Mouse (Mus musculus) hindbrain, embryonic 14.5 days (tissue): ENCODE results near the gene Ugt2a1. TPM values are rescaled to one million over a fixed set of nuclear protein-coding genes. Genes with fewer than 3 reads are reported as not detected.
"Not testable (repeated sequence)": the region's sequence is repeated elsewhere in the genome, so short reads cannot be mapped to it uniquely, and the experiment has no call there.

Experiments used
- ATAC-seq: fragments of 200-750 bp; cut with Nextera tagmentation; 2 replicates; pipeline ENCODE4 v1.8.0; 2017; ENCODE audit warnings: moderate number of reproducible peaks, mild to moderate bottlenecking, moderate TSS enrichment, moderate library complexity; ENCODE audit not compliant: low FRiP score
- DNase-seq: peaks from one replicate; pipeline ENCODE4 v3.0.0-alpha.2; 2015; ENCODE audit warnings: low spot score
- H3K27ac ChIP-seq: fragments of 300-500 bp; sonication (generic); 2 replicates; pipeline ENCODE4 v1.5.1; 2014; ENCODE audit warnings: mild to moderate bottlenecking, moderate library complexity
- H3K27me3 ChIP-seq: fragments of 300-500 bp; sonication (generic); 2 replicates; pipeline ENCODE4 v1.6.1; 2014; ENCODE audit warnings: mild to moderate bottlenecking, low read length, mixed read lengths; ENCODE audit not compliant: control insufficient read depth, insufficient read depth
- H3K36me3 ChIP-seq: fragments of 300-500 bp; sonication (generic); replicated peaks from 2 replicates; pipeline ENCODE4 v1.6.1; 2014; ENCODE audit not compliant: control insufficient read depth, insufficient read depth
- H3K4me1 ChIP-seq: fragments of 300-500 bp; sonication (generic); replicated peaks from 2 replicates; pipeline ENCODE4 v1.6.1; 2014; ENCODE audit warnings: antibody characterized with exemption, low read length, mixed read lengths; ENCODE audit not compliant: control insufficient read depth, insufficient read depth
- H3K4me2 ChIP-seq: fragments of 300-500 bp; sonication (generic); replicated peaks from 2 replicates; pipeline ENCODE4 v1.6.1; 2014; ENCODE audit warnings: mild to moderate bottlenecking, moderate library complexity
- H3K4me3 ChIP-seq: fragments of 300-500 bp; sonication (generic); replicated peaks from 2 replicates; pipeline ENCODE4 v1.5.1; 2014; ENCODE audit warnings: mild to moderate bottlenecking, low read length
- H3K9ac ChIP-seq: fragments of 300-500 bp; sonication (generic); 2 replicates; pipeline ENCODE4 v1.6.1; 2014
- H3K9me3 ChIP-seq: fragments of 300-500 bp; sonication (generic); 2 replicates; pipeline ENCODE4 v1.6.1; 2016; ENCODE audit warnings: low read length; ENCODE audit not compliant: control insufficient read depth
- WGBS: fragments of 180-500 bp; shearing (Covaris S2); extraction: QIAGEN DNeasy Blood & Tissue Kit; methylation state at CpG from one replicate; pipeline ENCODE4 v1.1.7; 2014; 5-methylcytosine and 5-hydroxymethylcytosine counted together
- polyA plus RNA-seq: library from polyadenylated mRNA; unstranded; fragments of >200 nt; fragmentation: Nextera tagmentation; extraction: Ambion mirVana; gene quantifications from 2 replicates; pipeline ENCODE4 v1.2.1, GENCODE M21; 2014

Ugt2a1 gene
- not detected in 2 replicates for polyA plus RNA-seq

DNA sequence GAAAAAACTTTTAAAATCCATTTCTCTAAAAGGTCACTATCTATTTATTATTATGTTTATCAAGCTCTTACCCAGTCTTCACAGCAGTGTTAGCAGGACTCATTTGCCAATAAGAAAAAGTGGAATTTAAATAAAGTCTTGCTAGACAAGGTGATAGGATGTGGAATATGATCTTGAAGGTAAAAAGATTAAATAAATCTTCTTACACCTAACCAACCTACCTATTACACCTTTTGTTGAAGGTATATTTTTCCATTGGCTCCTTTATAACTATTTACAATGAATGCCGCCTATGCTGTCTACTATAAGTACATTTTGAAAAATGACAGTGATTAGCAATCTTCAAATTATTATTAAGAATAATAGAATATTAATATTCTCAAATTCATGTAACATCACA is at the start of gene Ugt2a1:
Gene Ugt2a1, minus strand, starts transcription at position 101 of the 400 bp plus-strand sequence.
- Histone ChIP-seq H3K4me2 (no peak within 1 kb of the TSS), H3K9ac (no peak within 1 kb of the TSS), H3K9me3 (no peaks in the 10 kb centered on the region), H3K36me3 (no peaks in the 10 kb centered on the region), H3K4me3 (no peak within 1 kb of the TSS), H3K4me1 (no peaks in the 10 kb centered on the region), H3K27me3 (no peaks in the 10 kb centered on the region), H3K27ac (no peak within 1 kb of the TSS)
- 98% methylated on average over 1 of the region's 1 CpGs for WGBS
- no peak for ATAC-seq
- no peak for DNase-seq

DNA sequence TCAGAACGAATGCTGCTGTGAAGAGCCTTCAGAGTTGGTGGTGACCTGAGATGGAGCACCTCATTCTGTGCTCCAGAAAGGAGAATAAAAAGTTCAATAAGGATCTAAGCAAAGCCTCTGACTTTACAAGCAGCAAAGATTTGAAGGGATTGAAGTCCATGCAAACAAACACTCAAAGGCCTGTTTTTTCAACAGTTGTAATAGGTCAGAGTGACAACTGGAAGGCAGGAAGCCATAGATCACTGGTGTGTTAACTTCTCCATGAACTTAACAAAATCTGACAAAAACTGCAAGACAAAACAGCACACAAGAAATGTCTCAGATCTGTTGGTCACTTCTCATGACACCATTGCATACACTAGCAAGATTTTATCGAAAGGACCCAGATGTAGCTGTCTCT is 47.4 kb upstream of the Ugt2a1 start, which contains the start of gene Sult1b1:
Gene Sult1b1, minus strand, starts transcription at position 85 of the 400 bp plus-strand sequence.
- ATAC-seq (no peak), DNase-seq (no peak)
- no peaks in the 10 kb centered on the region for H3K4me1 ChIP-seq
- no peak within 1 kb of the TSS for H3K4me3 ChIP-seq
- H3K36me3 ChIP-seq: no peaks in the 10 kb centered on the region
- H3K9ac ChIP-seq: no peak within 1 kb of the TSS
- H3K27me3 ChIP-seq: no peaks in the 10 kb centered on the region
- H3K4me2 ChIP-seq: no peak within 1 kb of the TSS
- 87% methylated on average over 2 of the region's 2 CpGs for WGBS
- H3K27ac ChIP-seq: no peak within 1 kb of the TSS
- H3K9me3 ChIP-seq: no peaks in the 10 kb centered on the region

DNA sequence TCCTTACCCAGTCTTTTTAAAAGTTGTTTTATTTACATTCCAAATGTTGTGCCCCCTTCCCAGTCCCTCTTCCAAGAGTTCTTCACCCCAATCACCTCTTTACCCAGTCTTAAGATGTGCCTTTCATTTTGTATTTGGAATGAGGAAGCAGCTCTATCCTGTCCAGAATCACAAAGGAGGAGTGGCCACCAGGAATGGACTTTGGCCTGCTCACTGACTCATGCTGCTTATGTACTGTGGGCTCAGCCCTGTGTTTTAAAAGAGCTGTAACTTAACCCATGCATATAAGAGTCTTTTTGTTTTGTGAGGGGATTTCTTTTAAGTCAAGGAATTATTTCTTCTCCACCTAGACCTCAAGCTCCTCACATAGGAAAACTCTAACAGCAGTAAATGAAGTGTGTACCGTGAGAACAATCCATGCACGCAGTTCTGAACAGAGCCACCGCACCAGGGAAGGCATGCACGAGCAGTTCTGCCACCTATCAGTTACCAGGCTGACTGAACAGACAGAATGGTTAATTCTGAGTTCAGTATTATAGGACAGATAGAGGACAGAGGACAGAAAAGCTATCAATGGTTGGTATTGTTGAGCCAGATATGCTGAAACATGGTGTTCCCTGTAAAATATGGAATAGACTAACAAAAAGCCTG is 45.4 kb upstream of the Ugt2a1 start:
- ATAC-seq (no peak), DNase-seq (no peak)
- Histone ChIP-seq H3K27ac (no peak overlapping the region), H3K36me3 (no peaks in the 10 kb centered on the region), H3K9ac (no peak overlapping the region), H3K9me3 (no peaks in the 10 kb centered on the region), H3K4me2 (no peak overlapping the region), H3K4me1 (no peaks in the 10 kb centered on the region), H3K4me3 (no peak overlapping the region), H3K27me3 (no peaks in the 10 kb centered on the region)
- 62% methylated on average over 4 of the region's 4 CpGs for WGBS

DNA sequence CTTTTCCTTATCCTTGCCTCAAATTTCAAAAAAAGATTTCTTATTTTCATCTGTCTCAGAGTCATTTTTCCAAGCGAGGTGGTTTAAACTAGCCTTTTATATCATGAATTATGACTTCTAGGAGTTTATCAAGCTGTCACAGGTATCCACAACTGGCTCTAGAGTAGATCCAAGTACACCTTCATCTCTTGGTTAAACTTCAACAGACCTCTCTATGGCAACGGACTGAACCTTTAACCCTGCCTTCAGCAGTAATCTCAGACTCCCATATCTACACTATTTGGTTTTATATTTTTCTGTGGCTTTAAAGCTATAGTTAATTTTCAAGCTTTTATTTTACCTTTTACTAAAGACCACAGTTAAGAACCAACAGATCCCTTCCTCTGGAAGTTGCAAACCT is 41.6 kb upstream of the Ugt2a1 start:
- Histone ChIP-seq H3K9ac (no peak overlapping the region), H3K9me3 (no peaks in the 10 kb centered on the region), H3K4me1 (no peaks in the 10 kb centered on the region), H3K4me2 (no peak overlapping the region), H3K27me3 (no peaks in the 10 kb centered on the region), H3K4me3 (no peak overlapping the region), H3K36me3 (no peaks in the 10 kb centered on the region), H3K27ac (no peak overlapping the region)
- no peak for ATAC-seq
- 77% methylated on average over 2 of the region's 2 CpGs for WGBS
- no peak for DNase-seq

DNA sequence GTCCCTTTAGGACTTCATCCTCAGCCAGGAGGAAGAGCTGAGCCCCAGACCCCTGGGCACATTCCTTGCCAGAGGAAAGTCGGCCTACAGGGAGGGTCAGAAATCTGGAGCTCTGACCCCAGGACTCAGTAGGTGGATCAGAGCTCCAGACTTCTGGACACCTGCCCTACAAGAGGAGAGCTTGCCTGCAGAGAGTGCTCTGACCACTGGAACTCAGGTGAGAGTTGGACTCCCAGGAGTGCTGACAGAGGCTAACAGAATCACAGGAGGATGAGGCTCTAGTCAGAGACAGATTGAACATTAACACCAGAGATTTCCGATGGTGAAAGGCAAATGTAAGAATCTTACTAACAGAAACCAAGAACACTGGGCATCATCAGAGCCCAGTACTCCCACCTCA is 32.9 kb upstream of the Ugt2a1 start:
- H3K4me2 ChIP-seq, H3K9me3 ChIP-seq, H3K4me1 ChIP-seq, H3K9ac ChIP-seq, H3K36me3 ChIP-seq, H3K4me3 ChIP-seq, ATAC-seq, H3K27ac ChIP-seq, H3K27me3 ChIP-seq, DNase-seq: not testable (repeated sequence)
- 93% methylated on average over 2 of the region's 2 CpGs for WGBS

DNA sequence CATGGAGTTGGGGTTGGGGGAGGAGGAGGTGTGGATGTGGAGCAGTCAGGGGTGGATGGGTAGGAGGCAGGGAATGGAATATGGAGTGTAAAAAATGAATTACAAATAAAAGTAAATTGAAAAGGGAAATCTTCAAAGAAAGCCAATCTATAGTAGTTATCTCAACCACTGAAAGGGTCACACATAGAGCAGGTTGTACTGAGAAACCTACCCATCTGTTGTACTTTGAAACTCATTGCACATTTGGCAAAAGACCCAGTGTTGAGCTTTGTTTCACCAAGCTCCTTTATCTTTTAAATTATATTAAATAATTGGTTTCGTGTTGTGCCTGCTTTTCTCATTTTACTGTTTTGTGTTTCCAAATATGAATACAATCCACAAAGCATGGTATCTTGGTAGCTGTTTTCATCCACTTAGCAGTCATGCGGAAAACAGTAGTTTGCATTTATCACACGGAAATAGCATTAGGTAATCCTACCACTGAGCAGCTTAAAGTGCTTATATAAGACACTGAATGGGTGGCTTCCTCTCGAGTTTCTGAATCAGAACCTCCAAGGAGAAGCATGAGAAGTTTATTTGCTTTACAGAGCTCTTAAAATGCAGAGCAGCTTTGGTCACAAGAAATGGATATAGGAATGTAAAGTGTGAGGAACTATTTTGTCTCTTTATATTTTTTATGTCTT is 15.2 kb upstream of the Ugt2a1 start:
- Histone ChIP-seq H3K4me2 (no peak overlapping the region), H3K9me3 (no peaks in the 10 kb centered on the region), H3K4me1 (no peaks in the 10 kb centered on the region), H3K4me3 (no peak overlapping the region), H3K36me3 (no peaks in the 10 kb centered on the region), H3K27me3 (no peaks in the 10 kb centered on the region), H3K27ac (no peak overlapping the region), H3K9ac (no peak overlapping the region)
- 68% methylated on average over 4 of the region's 4 CpGs for WGBS
- DNase-seq: no peak
- ATAC-seq: no peak

DNA sequence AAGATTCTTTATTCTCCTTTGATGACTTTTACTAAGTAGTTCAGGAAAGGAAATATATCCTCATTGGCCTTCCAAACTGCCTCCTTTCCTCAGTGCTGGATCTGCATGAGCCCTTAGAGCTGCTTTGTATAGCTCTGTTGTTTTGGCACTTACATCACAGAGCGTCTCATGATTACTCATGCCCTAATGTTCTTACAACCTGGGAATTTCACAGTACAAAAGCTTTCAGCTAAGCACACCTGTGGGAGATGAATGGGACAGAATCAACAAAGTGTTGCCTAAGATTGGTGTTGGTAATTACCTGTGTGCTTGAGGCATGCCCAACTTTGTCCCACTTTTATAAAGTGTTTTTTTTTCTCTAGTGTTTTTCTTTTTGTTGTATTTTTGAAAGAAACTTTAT is 12.0 kb upstream of the Ugt2a1 start:
- no peak overlapping the region for H3K4me2 ChIP-seq
- DNase-seq: no peak
- H3K4me1 ChIP-seq: no peaks in the 10 kb centered on the region
- H3K4me3 ChIP-seq: no peak overlapping the region
- H3K27ac ChIP-seq: no peak overlapping the region
- 66% methylated on average over 1 of the region's 1 CpGs for WGBS
- ATAC-seq: no peak
- H3K9me3 ChIP-seq: no peaks in the 10 kb centered on the region
- H3K27me3 ChIP-seq: no peaks in the 10 kb centered on the region
- no peaks in the 10 kb centered on the region for H3K36me3 ChIP-seq
- no peak overlapping the region for H3K9ac ChIP-seq

DNA sequence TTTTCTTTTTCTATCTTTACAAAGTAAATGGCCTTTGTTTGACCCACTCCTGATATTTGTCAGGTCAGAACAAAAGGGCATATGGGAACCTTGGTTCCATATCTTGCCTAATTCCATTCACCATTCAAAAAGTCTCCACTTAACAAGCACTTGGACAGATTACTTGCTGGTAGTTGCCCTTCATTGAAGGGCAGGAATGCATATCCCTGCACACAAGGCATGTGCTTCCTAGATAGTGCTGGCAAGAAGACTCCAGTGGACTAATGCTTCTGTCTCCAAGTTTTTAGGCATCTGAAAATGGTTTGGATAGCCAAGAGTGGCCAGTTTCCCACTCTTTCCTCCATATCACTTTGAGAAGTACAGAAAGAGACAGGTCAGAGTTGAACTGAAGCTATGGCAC is 8.7 kb upstream of the Ugt2a1 start:
- ATAC-seq: no peak

DNA sequence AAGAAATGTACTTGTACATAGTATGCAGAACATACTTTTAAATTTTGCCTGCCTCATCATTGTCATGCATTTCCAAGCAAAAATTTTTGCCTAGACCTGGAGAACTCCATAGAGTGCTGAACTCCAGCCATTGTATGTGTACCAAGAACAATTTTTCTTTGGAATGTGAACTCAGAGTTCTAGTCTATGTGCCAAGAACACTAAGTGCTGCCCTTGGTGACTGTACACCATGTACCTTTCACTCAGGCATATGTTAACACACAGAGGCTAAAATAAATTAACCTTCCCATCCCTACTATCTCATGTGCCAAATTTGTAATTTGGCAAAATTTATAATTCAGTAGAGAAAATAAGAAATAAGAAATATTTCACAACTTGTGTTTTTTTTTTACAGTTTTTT is 8.3 kb upstream of the Ugt2a1 start:
- no peaks in the 10 kb centered on the region for H3K27me3 ChIP-seq
- DNase-seq (no peak), ATAC-seq (no peak)
- H3K4me1 ChIP-seq: no peaks in the 10 kb centered on the region
- H3K4me3 ChIP-seq: no peak overlapping the region
- H3K4me2 ChIP-seq: no peak overlapping the region
- no peaks in the 10 kb centered on the region for H3K9me3 ChIP-seq
- H3K36me3 ChIP-seq: no peaks in the 10 kb centered on the region
- H3K9ac ChIP-seq: no peak overlapping the region
- H3K27ac ChIP-seq: no peak overlapping the region

More for the DNA sequence above, 8.7 kb upstream of the Ugt2a1 start:
- no peaks in the 10 kb centered on the region for H3K9me3 ChIP-seq
- no peaks in the 10 kb centered on the region for H3K36me3 ChIP-seq
- no peak overlapping the region for H3K9ac ChIP-seq
- H3K27ac ChIP-seq: no peak overlapping the region
- no peaks in the 10 kb centered on the region for H3K27me3 ChIP-seq
- no peak overlapping the region for H3K4me2 ChIP-seq
- DNase-seq: no peak
- H3K4me3 ChIP-seq: no peak overlapping the region
- no peaks in the 10 kb centered on the region for H3K4me1 ChIP-seq
